Mouse (Mus musculus): ENCODE measurements around the gene Ipo11.

DNA sequence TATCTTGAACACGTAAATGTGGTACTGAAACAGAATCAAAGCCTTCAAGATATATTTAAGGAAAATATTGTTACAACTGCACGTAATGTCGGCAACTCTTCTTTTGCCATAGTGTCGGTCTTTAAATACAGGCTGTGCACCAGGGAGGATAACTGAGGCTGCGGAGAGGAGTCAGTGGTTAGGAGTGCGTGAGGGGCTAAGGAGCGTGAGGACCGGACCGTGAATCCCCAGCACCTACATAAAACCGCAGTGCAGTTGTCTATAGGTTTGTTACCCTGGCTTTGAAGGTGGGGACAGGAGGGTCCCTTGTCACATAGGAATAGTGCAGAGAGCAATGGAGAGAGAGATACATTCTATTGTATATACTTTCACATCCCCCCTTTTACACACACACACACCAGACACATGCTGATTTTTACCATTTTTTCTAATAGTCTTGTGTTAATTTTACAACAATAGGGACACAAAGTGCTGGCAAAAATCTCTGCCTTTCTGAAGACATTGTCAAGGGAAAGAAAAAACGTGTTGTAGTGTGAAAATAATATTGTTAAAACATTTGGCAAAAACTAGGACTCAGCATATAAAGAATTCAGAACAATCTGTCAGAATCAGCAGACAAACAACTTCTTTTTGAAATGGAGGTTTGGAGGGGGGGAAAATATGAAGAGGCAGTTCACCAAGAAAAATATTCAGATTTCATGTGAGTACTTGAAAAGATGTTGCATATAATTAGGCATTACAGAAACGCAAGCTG, 113.5 kb downstream of the Ipo11 start:
- TF ChIP-seq CTCF (IDR thresholded peaks at IDR 0.05; ENCODE audit: extremely low read depth, insufficient read depth, insufficient read length, insufficient replicate concordance) (no peak), POLR2A (IDR thresholded peaks at IDR 0.05; ENCODE audit: low read depth, low read length) (no peak)

Measured in spleen, adult 2 months (tissue).